Mouse (Mus musculus) neural tube, embryonic 14.5 days (tissue): ENCODE results near the gene Rnls. TPM values are rescaled to one million over a fixed set of nuclear protein-coding genes. Genes with fewer than 3 reads are reported as not detected.

Source experiments
- microRNA-seq: library from miRNA; unstranded; fragments of <30 nt; microRNA quantifications from one replicate; pipeline ENCODE4, GENCODE M21; 2016
- polyA plus RNA-seq: library from polyadenylated mRNA; unstranded; fragments of >200 nt; fragmentation: Nextera tagmentation; extraction: Ambion mirVana; gene quantifications from 2 replicates; pipeline ENCODE4 v1.2.1, GENCODE M21; 2014

The Rnls gene
- polyA plus RNA-seq, 1 experiment from 2014 or later: 12.2 TPM

Small RNA genes within 50 kb of the gene (microRNA-seq; reads per million reads assigned to microRNA genes)
- 0.85 reads per million for gene Mir3970

Other genes with a start within 250 kb of the Rnls start
- gene Lipo4, start 125.5 kb upstream of the Rnls start, polyA plus RNA-seq: not detected in 2 replicates
- gene Gm8978, start 233.0 kb upstream of the Rnls start, polyA plus RNA-seq: not detected in 2 replicates